Comparison of ENCODE assay signal across 17 mouse cellular contexts in genomic region chr10:11044455-11045106, GRCm38 (mm10). TPM values are rescaled to one million over a fixed set of nuclear protein-coding genes. Genes with fewer than 3 reads are reported as not detected.
"Had no signal": no experiment of that assay in that cellular context is flagged by ENCODE, and none has a peak within 500 bp of the region (broad histone marks: within the 10 kb centered on the region; RNA-seq: fewer than 3 reads in every experiment).

No protein-coding gene starts in this region.

- H3K4me1 ChIP-seq: limb, embryonic 15.5 days; liver, embryonic 12.5 days; midbrain, embryonic 15.5 days; neural tube, embryonic 13.5 days; stomach, embryonic 15.5 days had no signal

- H3K36me3 ChIP-seq: limb, embryonic 15.5 days; liver, embryonic 12.5 days; midbrain, embryonic 15.5 days; neural tube, embryonic 13.5 days; stomach, embryonic 15.5 days had no signal

- H3K9me3 ChIP-seq: limb, embryonic 15.5 days; liver, embryonic 12.5 days; midbrain, embryonic 15.5 days; neural tube, embryonic 13.5 days; stomach, embryonic 15.5 days had no signal

- H3K4me3 ChIP-seq: limb, embryonic 15.5 days; liver, embryonic 12.5 days; midbrain, embryonic 15.5 days; neural tube, embryonic 13.5 days; stomach, embryonic 15.5 days had no signal

- ATAC-seq: liver, embryonic 12.5 days; midbrain, embryonic 15.5 days had no signal

- H3K27ac ChIP-seq: limb, embryonic 15.5 days; liver, embryonic 12.5 days; midbrain, embryonic 15.5 days; neural tube, embryonic 13.5 days; stomach, embryonic 15.5 days had no signal

- H3K4me2 ChIP-seq: limb, embryonic 15.5 days; liver, embryonic 12.5 days; lung, embryonic 14.5 days; midbrain, embryonic 15.5 days; neural tube, embryonic 13.5 days; stomach, embryonic 15.5 days had no signal

- H3K27me3 ChIP-seq: limb, embryonic 15.5 days; liver, embryonic 12.5 days; midbrain, embryonic 15.5 days; neural tube, embryonic 13.5 days; stomach, embryonic 15.5 days had no signal

- DNase-seq: kidney, adult 8-10 months; kidney, postnatal 36 days; layer of hippocampus, adult 9-11 months; layer of hippocampus, postnatal 36 days; lung, embryonic 14.5 days; lung, postnatal 10 days; lung, postnatal 4 days; right cerebral cortex, postnatal 14 days; thymus, adult 2 months; thymus, postnatal 36 days had no signal

- H3K9ac ChIP-seq: limb, embryonic 15.5 days; liver, embryonic 12.5 days; lung, embryonic 14.5 days; midbrain, embryonic 15.5 days; neural tube, embryonic 13.5 days; stomach, embryonic 15.5 days had no signal

RNA-seq across cellular contexts. Expression of gene Grm1, which starts 37.6 kb away (rescaled TPM):
- polyA plus RNA-seq: kidney, embryonic 16.5 days; liver, embryonic 12.5 days; liver, embryonic 16.5 days had no signal
